Mouse (Mus musculus): ENCODE data around the gene Scnm1. TPM values are rescaled to one million over a fixed set of nuclear protein-coding genes. Genes with fewer than 3 reads are reported as not detected.

Gene Scnm1
- 56.4 and 63.8 TPM in 2 replicates for polyA plus RNA-seq (2012; rRNA removed)

- H3K36me3 ChIP-seq (ENCODE audit: control insufficient read depth, insufficient read depth, low read length) = no peaks in the 10 kb centered on the region; the same call in 1 of the 2 replicates
- peak within 1 kb of the TSS; percentile 41; the same call in 1 of the 2 replicates for H3K27ac ChIP-seq (ENCODE audit: control insufficient read depth, insufficient read depth, low read length)
- peak; percentile 89 for DNase-seq
- no peaks in the 10 kb centered on the region for H3K27me3 ChIP-seq (ENCODE audit: control insufficient read depth, insufficient read depth, low read length)
- peaks cover 21% of the 10 kb centered on the region for H3K4me1 ChIP-seq (replicated peaks; ENCODE audit: control insufficient read depth, insufficient read depth, low read length)
- TF ChIP-seq POLR2A (IDR thresholded peaks at IDR 0.05; ENCODE audit: control insufficient read depth, extremely low read depth, insufficient read depth, low read length, poor library complexity) (no peak), CTCF (IDR thresholded peaks at IDR 0.05; ENCODE audit: borderline replicate concordance, control insufficient read depth, extremely low read depth, insufficient read depth, low read length, poor library complexity) (no peak)
- WGBS = under 1% methylated on average over 20 of the region's 20 CpGs
- peak within 1 kb of the TSS; percentile 53 for H3K4me3 ChIP-seq (ENCODE audit: control insufficient read depth, insufficient read depth, low read length)
Measured at GRCm38 (mm10) chr3:95133680-95134101, at the start of gene Scnm1, which contains the start of gene Lysmd1. Gene Scnm1 (minus strand): TSS chr3:95134011. Gene Lysmd1 (plus strand): TSS chr3:95134088.

GRCm38 (mm10) chr3:95181841-95182240, 48.0 kb upstream of the Scnm1 start:
- DNase-seq = no peak
- WGBS = 88% methylated on average over 1 of the region's 1 CpGs
- Histone ChIP-seq H3K27me3 (ENCODE audit: control insufficient read depth, insufficient read depth, low read length) (no peaks in the 10 kb centered on the region), H3K36me3 (ENCODE audit: control insufficient read depth, insufficient read depth, low read length) (peaks cover 20% of the 10 kb centered on the region), H3K27ac (ENCODE audit: control insufficient read depth, insufficient read depth, low read length) (no peak overlapping the region), H3K4me3 (ENCODE audit: control insufficient read depth, insufficient read depth, low read length) (no peak overlapping the region), H3K4me1 (replicated peaks; ENCODE audit: control insufficient read depth, insufficient read depth, low read length) (0 out of 2 replicates have a peak, but pooled peaks cover 4% of the 10 kb centered on the region)
- no peak for TF ChIP-seq POLR2A (IDR thresholded peaks at IDR 0.05; ENCODE audit: control insufficient read depth, extremely low read depth, insufficient read depth, low read length, poor library complexity)
- TF ChIP-seq CTCF (IDR thresholded peaks at IDR 0.05; ENCODE audit: borderline replicate concordance, control insufficient read depth, extremely low read depth, insufficient read depth, low read length, poor library complexity) = no peak

DNA sequence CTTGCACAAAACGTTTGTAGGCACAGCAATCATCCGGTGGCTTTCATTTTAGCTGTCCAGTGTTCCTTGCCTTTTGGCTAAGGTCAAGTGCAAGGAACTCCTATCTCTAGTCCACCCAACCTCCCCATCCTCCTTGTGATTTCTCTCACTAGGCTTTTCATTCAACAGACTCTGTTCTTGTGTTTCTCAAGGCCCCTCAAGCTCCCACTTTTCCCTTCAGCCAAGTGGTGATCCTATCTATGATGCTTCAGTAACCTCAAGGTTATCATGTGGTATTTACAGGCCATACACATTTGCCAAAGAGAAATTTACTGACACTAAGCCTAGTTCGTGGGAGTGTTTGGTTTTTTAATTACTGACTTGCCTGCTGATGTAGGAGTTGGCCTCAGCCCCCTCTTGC, 46.1 kb upstream of the Scnm1 start:
- TF ChIP-seq CTCF (IDR thresholded peaks at IDR 0.05; ENCODE audit: borderline replicate concordance, control insufficient read depth, extremely low read depth, insufficient read depth, low read length, poor library complexity) (no peak), POLR2A (IDR thresholded peaks at IDR 0.05; ENCODE audit: control insufficient read depth, extremely low read depth, insufficient read depth, low read length, poor library complexity) (no peak)
- 83% methylated on average over 3 of the region's 3 CpGs for WGBS
- no peak for DNase-seq

DNA sequence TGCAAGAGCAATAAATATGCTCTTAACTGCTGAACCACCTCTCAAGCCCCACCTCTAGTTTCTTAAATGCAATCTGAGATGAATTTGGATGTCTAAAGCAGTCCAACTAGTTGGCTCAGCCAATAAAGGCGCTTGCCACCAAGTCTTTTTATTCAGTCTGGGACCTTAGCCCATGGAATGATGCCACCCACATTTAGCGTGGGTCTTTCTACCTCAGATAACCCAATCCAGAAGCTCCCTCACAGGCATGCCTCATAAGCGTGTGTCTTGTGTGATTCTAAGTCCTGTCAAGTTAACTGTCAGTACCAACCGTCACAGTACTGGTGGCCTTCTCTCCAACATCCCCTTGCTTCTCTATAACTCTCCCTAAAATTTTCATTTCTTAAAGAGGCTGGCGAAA, 45.1 kb upstream of the Scnm1 start:
- Histone ChIP-seq H3K27me3 (ENCODE audit: control insufficient read depth, insufficient read depth, low read length) (peaks cover 2% of the 10 kb centered on the region; the same call in 1 of the 2 replicates), H3K36me3 (ENCODE audit: control insufficient read depth, insufficient read depth, low read length) (peaks cover 7% of the 10 kb centered on the region), H3K27ac (ENCODE audit: control insufficient read depth, insufficient read depth, low read length) (no peak overlapping the region), H3K4me1 (replicated peaks; ENCODE audit: control insufficient read depth, insufficient read depth, low read length) (peaks cover 2% of the 10 kb centered on the region), H3K4me3 (ENCODE audit: control insufficient read depth, insufficient read depth, low read length) (no peak overlapping the region)
- 95% methylated on average over 5 of the region's 5 CpGs for WGBS
- DNase-seq = no peak
- TF ChIP-seq POLR2A (IDR thresholded peaks at IDR 0.05; ENCODE audit: control insufficient read depth, extremely low read depth, insufficient read depth, low read length, poor library complexity) = no peak
- no peak for TF ChIP-seq CTCF (IDR thresholded peaks at IDR 0.05; ENCODE audit: borderline replicate concordance, control insufficient read depth, extremely low read depth, insufficient read depth, low read length, poor library complexity)

More for the DNA sequence above, 46.1 kb upstream of the Scnm1 start:
- H3K36me3 ChIP-seq (ENCODE audit: control insufficient read depth, insufficient read depth, low read length) = peaks cover 14% of the 10 kb centered on the region
- no peak overlapping the region for H3K4me3 ChIP-seq (ENCODE audit: control insufficient read depth, insufficient read depth, low read length)
- 0 out of 2 replicates have a peak, but pooled peaks cover 2% of the 10 kb centered on the region for H3K4me1 ChIP-seq (replicated peaks; ENCODE audit: control insufficient read depth, insufficient read depth, low read length)
- no peak overlapping the region for H3K27ac ChIP-seq (ENCODE audit: control insufficient read depth, insufficient read depth, low read length)
- H3K27me3 ChIP-seq (ENCODE audit: control insufficient read depth, insufficient read depth, low read length) = no peaks in the 10 kb centered on the region

GRCm38 (mm10) chr3:95177583-95177982, 43.8 kb upstream of the Scnm1 start:
- TF ChIP-seq POLR2A (IDR thresholded peaks at IDR 0.05; ENCODE audit: control insufficient read depth, extremely low read depth, insufficient read depth, low read length, poor library complexity) = no peak
- TF ChIP-seq CTCF (IDR thresholded peaks at IDR 0.05; ENCODE audit: borderline replicate concordance, control insufficient read depth, extremely low read depth, insufficient read depth, low read length, poor library complexity) = no peak
- no peaks in the 10 kb centered on the region; the same call in 1 of the 2 replicates for H3K36me3 ChIP-seq (ENCODE audit: control insufficient read depth, insufficient read depth, low read length)
- H3K4me1 ChIP-seq (replicated peaks; ENCODE audit: control insufficient read depth, insufficient read depth, low read length) = peaks cover 9% of the 10 kb centered on the region
- DNase-seq = no peak
- H3K4me3 ChIP-seq (ENCODE audit: control insufficient read depth, insufficient read depth, low read length) = no peak overlapping the region
- no peak overlapping the region for H3K27ac ChIP-seq (ENCODE audit: control insufficient read depth, insufficient read depth, low read length)
- WGBS = 88% methylated on average over 6 of the region's 6 CpGs
- peaks cover 16% of the 10 kb centered on the region for H3K27me3 ChIP-seq (ENCODE audit: control insufficient read depth, insufficient read depth, low read length)

GRCm38 (mm10) chr3:95176500-95176899, 42.7 kb upstream of the Scnm1 start:
- WGBS = 92% methylated on average over 3 of the region's 3 CpGs
- no peak overlapping the region for H3K27ac ChIP-seq (ENCODE audit: control insufficient read depth, insufficient read depth, low read length)
- H3K4me1 ChIP-seq (replicated peaks; ENCODE audit: control insufficient read depth, insufficient read depth, low read length) = peaks cover 9% of the 10 kb centered on the region
- H3K27me3 ChIP-seq (ENCODE audit: control insufficient read depth, insufficient read depth, low read length) = peaks cover 21% of the 10 kb centered on the region
- no peak for DNase-seq
- H3K36me3 ChIP-seq (ENCODE audit: control insufficient read depth, insufficient read depth, low read length) = no peaks in the 10 kb centered on the region
- no peak overlapping the region for H3K4me3 ChIP-seq (ENCODE audit: control insufficient read depth, insufficient read depth, low read length)
- TF ChIP-seq POLR2A (IDR thresholded peaks at IDR 0.05; ENCODE audit: control insufficient read depth, extremely low read depth, insufficient read depth, low read length, poor library complexity) (no peak), CTCF (IDR thresholded peaks at IDR 0.05; ENCODE audit: borderline replicate concordance, control insufficient read depth, extremely low read depth, insufficient read depth, low read length, poor library complexity) (no peak)
